Mouse (Mus musculus) mouse trophoblast stem cell (cell line): ENCODE results near the gene Kank1.

Source experiments
- in situ Hi-C, 2 experiments: fragments of 300-500 bp; cut with MseI, MboI; formaldehyde crosslinking; loops; 2 replicates in 1 of 2; 3 replicates in 1 of 2; pipeline ENCODE4 v1.15.1; 2025

The Kank1 gene

GRCm38 (mm10) chr19:25308763-25309162 is 72.0 kb downstream of the Kank1 start:
- in situ Hi-C loops = loop anchor here (10.0 to 25.0 kb wide), 2 partner anchors 174 to 346 kb away; partner anchors contain the start of gene Cbwd1 (in 1 of the 2)

- in situ Hi-C loops = loop anchor here in 1 of 2 experiments (25.0 kb wide), 1 partner anchor 349 kb away; the partner anchor contains the start of gene Cbwd1
Measured at GRCm38 (mm10) chr19:25310989-25311388, 74.2 kb downstream of the Kank1 start.

- in situ Hi-C loops = loop anchor here in 1 of 2 experiments (25.0 kb wide), 1 partner anchor 349 kb away; the partner anchor contains the start of gene Cbwd1
Measured at GRCm38 (mm10) chr19:25311626-25312025, 74.9 kb downstream of the Kank1 start.

GRCm38 (mm10) chr19:25315458-25315889 is 78.7 kb downstream of the Kank1 start:
- in situ Hi-C loops = loop anchor here in 1 of 2 experiments (25.0 kb wide), 1 partner anchor 353 kb away; the partner anchor contains the start of gene Cbwd1

- in situ Hi-C loops = loop anchor here in 1 of 2 experiments (25.0 kb wide), 1 partner anchor 354 kb away; the partner anchor contains the start of gene Cbwd1
Measured at GRCm38 (mm10) chr19:25315993-25316392, 79.2 kb downstream of the Kank1 start.

- in situ Hi-C loops = loop anchor here in 1 of 2 experiments (25.0 kb wide), 1 partner anchor 362 kb away; the partner anchor contains the start of gene Cbwd1
Measured at GRCm38 (mm10) chr19:25324265-25324664, 87.5 kb downstream of the Kank1 start.

- in situ Hi-C loops = no loop called here
Measured at GRCm38 (mm10) chr19:25325113-25326001, 88.6 kb downstream of the Kank1 start.

GRCm38 (mm10) chr19:25326002-25326300 is 89.2 kb downstream of the Kank1 start:
- in situ Hi-C loops = no loop called here

- in situ Hi-C loops = no loop called here
Measured at GRCm38 (mm10) chr19:25327633-25328032, 90.9 kb downstream of the Kank1 start.

GRCm38 (mm10) chr19:25334360-25334759 is 97.6 kb downstream of the Kank1 start:
- in situ Hi-C loops = no loop called here

GRCm38 (mm10) chr19:25336731-25337130 is 100.0 kb downstream of the Kank1 start:
- in situ Hi-C loops = loop anchor here (5.0 kb wide), 2 partner anchors 106 to 111 kb away; no protein-coding TSS in a partner anchor

GRCm38 (mm10) chr19:25340630-25341620 is 104.2 kb downstream of the Kank1 start:
- in situ Hi-C loops = no loop called here

GRCm38 (mm10) chr19:25342026-25342425 is 105.3 kb downstream of the Kank1 start:
- in situ Hi-C loops = no loop called here

- in situ Hi-C loops = no loop called here
Measured at GRCm38 (mm10) chr19:25343657-25344322, 107.0 kb downstream of the Kank1 start.

- in situ Hi-C loops = no loop called here
Measured at GRCm38 (mm10) chr19:25344371-25344770, 107.6 kb downstream of the Kank1 start.

GRCm38 (mm10) chr19:25345972-25346371 is 109.2 kb downstream of the Kank1 start:
- in situ Hi-C loops = no loop called here

- in situ Hi-C loops = no loop called here
Measured at GRCm38 (mm10) chr19:25347515-25347914, 110.7 kb downstream of the Kank1 start.

- in situ Hi-C loops = no loop called here
Measured at GRCm38 (mm10) chr19:25351257-25351955, 114.6 kb downstream of the Kank1 start.

GRCm38 (mm10) chr19:25357094-25357493 is 120.3 kb downstream of the Kank1 start:
- in situ Hi-C loops = no loop called here

- in situ Hi-C loops = no loop called here
Measured at GRCm38 (mm10) chr19:25358486-25359120, 121.8 kb downstream of the Kank1 start.
